Mouse (Mus musculus) liver, adult 10 weeks (tissue): ENCODE data around the gene Olfr102. TPM values are rescaled to one million over a fixed set of nuclear protein-coding genes. Genes with fewer than 3 reads are reported as not detected.

Experiments used
- polyA plus RNA-seq: library from polyadenylated mRNA; stranded (reverse); fragments of 350-450 nt; fragmentation: Illumina TruSeq; extraction: RNeasy Lipid Tissue Mini Kit (QIAGEN cat#74804); gene quantifications from one replicate; pipeline ENCODE4 v1.2.3, GENCODE M21; 2014; ENCODE audit warnings: low read depth, low replicate concordance

The Olfr102 gene
- not detected for polyA plus RNA-seq

DNA sequence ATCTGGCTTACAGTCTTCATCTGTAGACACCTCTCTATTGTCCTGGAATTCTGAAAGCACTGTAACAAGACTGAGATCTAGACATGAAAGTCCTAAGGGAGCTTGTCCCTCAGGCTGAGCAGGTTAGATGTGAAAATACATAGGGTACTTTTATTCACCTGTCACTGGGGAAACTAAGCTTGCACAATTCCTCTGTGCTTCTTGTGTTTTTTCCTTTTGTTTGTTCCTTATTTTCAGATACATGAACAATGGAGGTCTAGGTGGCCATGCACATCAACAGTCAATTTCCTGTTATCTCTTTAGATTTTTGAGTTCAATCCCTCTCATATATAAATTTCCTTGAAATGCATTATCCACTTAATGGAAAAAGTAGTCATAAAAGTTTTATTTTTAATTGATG is at the start of gene Olfr102:
Gene Olfr102 (minus strand): TSS at position 101 of the 400 bp plus-strand sequence.

DNA sequence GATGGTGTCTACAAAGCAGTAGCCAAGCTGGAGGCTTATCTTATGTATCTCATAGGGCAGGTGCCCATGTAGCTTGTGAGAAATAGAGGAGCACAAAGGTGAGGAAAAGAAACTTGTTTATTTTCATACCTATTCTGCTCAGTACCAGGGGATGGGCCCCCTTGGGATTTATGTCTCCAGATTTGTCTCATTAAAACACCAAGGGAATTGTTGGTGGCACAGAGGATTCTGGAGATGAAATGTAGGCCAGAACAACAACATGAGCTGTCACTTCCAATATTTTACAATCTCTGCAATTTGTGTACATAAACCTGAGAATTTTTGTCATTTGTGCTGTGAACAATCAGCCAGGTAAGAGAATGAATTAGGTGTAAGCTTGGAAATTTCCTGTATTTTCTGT is 42.4 kb upstream of the Olfr102 start, which contains the start of gene Olfr104-ps:
Gene Olfr104-ps (plus strand): TSS at position 301 of the 400 bp plus-strand sequence.

DNA sequence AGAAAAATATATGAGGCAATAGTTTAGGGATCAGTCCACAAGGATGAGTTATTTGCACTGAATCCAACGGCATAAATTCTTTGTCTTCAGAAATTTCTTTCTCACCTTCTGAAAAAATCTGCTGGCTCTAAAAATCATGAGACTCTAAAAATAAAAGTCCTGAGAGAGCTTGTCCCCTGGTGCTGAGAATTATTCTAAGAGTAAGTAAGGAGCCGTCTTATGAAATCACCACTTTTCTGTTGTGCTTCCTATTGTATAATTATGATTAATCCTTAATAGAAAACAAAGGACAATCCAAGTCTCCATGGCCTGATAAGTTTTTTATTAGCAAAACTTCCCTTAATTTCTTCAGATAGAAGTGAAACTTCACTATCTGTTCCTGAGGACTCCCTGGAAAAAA is 22.7 kb upstream of the Olfr102 start, which contains the start of gene Olfr103:
Gene Olfr103 (minus strand): TSS at position 101 of the 400 bp plus-strand sequence.

DNA sequence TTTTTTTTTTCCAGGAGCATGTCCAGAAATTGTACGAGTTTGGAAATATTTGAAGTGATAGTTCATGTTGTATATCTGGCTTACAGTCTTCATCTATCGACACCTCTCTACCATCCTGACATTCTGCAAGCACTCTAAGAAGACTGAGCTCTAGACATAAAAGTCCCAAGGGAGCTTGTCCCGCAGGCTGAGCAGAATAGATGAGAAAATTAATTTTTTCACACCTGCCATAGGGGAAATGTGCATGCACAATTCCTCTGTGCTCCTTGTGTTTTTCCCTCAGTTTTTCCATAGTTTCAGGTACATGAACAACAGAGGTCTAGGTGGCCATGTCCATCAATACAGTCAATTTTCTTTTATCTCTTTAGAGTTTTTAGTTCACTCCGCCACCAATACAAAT is 12.6 kb downstream of the Olfr102 start, which contains the start of gene Olfr101:
Gene Olfr101 (minus strand): TSS at position 101 of the 400 bp plus-strand sequence.

DNA sequence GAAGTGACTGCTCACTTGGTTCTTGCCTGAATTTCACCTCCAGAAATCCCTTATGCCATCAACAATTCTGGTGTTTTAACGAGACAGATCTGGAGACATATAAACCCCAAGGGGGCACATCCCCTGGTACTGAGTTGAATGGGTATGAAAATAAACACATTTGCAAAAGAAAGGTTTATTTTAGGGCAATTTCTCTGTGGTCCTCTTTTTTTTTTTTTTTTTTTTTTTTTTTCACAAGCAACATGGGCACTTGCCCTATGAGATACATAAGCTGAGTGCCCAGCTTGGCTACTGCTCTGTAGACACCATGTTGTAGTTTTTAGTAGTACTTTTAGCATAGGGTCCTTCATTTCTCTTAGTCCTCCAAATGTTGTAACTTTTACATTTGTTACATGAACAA is 33.5 kb downstream of the Olfr102 start, which contains the start of gene Olfr99:
Gene Olfr99 (minus strand): TSS at position 101 of the 400 bp plus-strand sequence.

DNA sequence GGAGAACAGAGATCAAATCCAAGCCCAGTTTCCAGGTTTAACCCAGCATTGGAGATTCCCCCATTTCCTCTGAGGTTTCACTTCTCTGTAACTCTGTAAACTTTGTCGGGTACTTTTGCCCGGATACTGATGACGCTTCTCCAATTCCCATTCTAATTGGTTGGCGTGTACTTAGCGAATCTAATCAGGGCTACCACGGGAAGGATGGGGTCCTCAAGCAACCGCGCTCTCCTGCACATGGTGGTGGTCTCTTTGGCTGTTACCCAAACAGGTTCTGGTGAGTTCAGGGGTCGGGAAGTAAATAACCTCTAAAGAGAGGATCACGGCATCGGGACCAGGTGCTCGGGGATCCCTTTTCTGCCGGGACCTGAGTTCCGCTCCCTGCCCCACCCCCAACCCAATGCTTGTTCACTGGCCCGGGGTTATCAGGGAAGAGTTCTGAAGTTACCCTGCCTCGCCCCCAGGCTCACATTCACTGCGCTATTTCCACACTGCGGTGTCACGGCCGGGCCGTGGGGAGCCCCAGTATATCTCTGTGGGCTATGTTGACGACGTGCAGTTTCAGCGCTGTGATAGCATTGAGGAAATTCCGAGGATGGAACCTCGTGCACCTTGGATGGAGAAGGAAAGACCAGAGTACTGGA is 46.7 kb downstream of the Olfr102 start, which contains the start of gene H2-M3:
Gene H2-M3 (plus strand): TSS at position 163 of the 644 bp plus-strand sequence.

DNA sequence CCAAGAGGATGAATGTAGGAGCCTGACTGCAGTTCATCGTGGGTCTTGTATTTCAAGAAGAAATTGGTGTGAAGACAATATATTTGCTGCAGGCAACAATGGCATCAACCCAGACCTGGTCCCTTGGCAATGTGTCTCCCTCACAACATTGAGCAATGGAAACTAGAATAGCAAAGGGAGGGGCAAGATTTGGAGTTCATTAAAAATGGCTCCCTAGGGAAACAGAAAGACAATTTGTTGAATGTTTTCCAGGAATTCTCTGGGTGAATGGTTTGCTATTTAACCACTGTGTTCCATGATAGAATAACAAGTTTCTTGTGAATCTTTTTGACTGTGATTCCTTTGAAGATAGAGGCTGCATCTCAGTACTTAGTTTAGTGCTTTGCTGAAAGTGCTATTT is 53.2 kb downstream of the Olfr102 start, which contains the start of gene Olfr98:
Gene Olfr98 (minus strand): TSS at position 124 of the 400 bp plus-strand sequence.

Other genes with a start within 250 kb of the Olfr102 start
- not detected for gene Olfr90, start 228.6 kb downstream of the Olfr102 start, polyA plus RNA-seq
- gene Olfr91, start 218.8 kb downstream of the Olfr102 start, polyA plus RNA-seq: not detected
- gene Olfr92, start 197.0 kb downstream of the Olfr102 start, polyA plus RNA-seq: not detected
- not detected for gene Olfr93, start 155.6 kb downstream of the Olfr102 start, polyA plus RNA-seq
- 0.61 TPM for gene Ubd, start 123.2 kb downstream of the Olfr102 start, polyA plus RNA-seq
- gene Olfr94, start 116.1 kb downstream of the Olfr102 start, polyA plus RNA-seq: not detected
- not detected for gene Olfr95, start 103.9 kb downstream of the Olfr102 start, polyA plus RNA-seq
- gene Olfr96, start 96.9 kb downstream of the Olfr102 start, polyA plus RNA-seq: not detected
- gene Olfr97, start 79.7 kb downstream of the Olfr102 start, polyA plus RNA-seq: not detected
- gene Olfr98, start 53.3 kb downstream of the Olfr102 start, polyA plus RNA-seq: not detected
- gene H2-M3, start 46.8 kb downstream of the Olfr102 start, polyA plus RNA-seq: 1.0 TPM
- not detected for gene Olfr99, start 33.6 kb downstream of the Olfr102 start, polyA plus RNA-seq
- not detected for gene Olfr101, start 12.7 kb downstream of the Olfr102 start, polyA plus RNA-seq
- gene Olfr103, start 22.6 kb upstream of the Olfr102 start, polyA plus RNA-seq: not detected
- not detected for gene Olfr104-ps, start 42.5 kb upstream of the Olfr102 start, polyA plus RNA-seq
- gene Olfr105-ps, start 62.0 kb upstream of the Olfr102 start, polyA plus RNA-seq: not detected
- gene Olfr106-ps, start 73.3 kb upstream of the Olfr102 start, polyA plus RNA-seq: not detected
- not detected for gene Olfr107, start 82.2 kb upstream of the Olfr102 start, polyA plus RNA-seq
- gene Olfr108, start 128.4 kb upstream of the Olfr102 start, polyA plus RNA-seq: not detected
- gene Olfr109, start 141.9 kb upstream of the Olfr102 start, polyA plus RNA-seq: not detected
- gene H2-M2, start 166.5 kb upstream of the Olfr102 start, polyA plus RNA-seq: not detected
- not detected for gene Olfr110, start 175.4 kb upstream of the Olfr102 start, polyA plus RNA-seq
- gene Olfr111, start 191.0 kb upstream of the Olfr102 start, polyA plus RNA-seq: not detected